ENCODE assay signal across 10 mouse cellular contexts in the genomic region with DNA sequence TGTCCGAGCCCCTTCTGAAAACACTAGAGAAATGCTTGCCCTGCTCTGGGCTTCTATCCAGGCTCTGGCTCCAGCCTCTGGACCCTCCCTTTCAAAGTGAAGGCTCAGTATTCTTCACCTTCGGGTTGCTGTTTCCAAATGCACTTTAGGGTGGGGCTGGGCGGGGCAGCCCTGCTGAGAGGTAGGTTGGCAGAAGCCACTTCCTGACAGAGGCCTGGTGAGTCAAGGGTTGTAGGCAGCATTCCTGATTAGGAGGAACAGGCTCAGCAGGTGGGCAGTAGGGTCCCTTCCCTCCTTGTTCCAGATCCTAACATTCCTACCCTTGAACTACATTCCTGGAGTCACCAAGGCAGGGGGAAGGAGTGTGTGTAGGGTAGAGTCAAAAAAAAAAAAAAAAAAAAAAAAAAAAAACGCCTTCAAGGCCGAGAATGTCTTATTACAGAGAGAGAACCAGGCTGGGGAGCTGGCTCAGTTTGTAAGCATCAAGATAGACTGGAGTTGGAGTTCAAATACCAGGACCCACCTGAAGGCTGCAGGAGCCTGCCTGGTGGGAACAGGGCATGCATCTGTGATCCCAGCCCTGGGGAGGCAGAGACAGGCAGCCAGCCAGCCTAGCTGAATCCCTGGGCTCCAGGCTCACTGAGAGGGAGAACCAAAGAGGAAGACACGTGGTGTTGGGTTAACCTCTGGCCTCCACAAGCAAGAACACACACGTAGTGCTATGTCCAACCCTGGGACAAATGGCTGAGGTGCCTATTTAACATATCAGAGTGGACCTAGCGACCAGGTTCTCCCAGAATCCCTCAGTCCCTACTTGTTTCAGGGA. TPM values are rescaled to one million over a fixed set of nuclear protein-coding genes. Genes with fewer than 3 reads are reported as not detected.
DNase-seq lines count a peak whose midpoint lies in the region; ATAC-seq and TF ChIP-seq lines count a peak whose summit lies in the region.
"Had no signal": no experiment of that assay in that cellular context is flagged by ENCODE, and none has a peak within 500 bp of the region (broad histone marks: within the 10 kb centered on the region; RNA-seq: fewer than 3 reads in every experiment).

No protein-coding gene starts in this region.

- H3K27ac ChIP-seq in liver, embryonic 12.5 days = no peak overlapping the region
- H3K27ac ChIP-seq in lung, embryonic 16.5 days (ENCODE audit: low read length) = peak overlapping the region; percentile 91
- peak overlapping the region; percentile 87 for H3K27ac ChIP-seq in stomach, postnatal 0 days (replicated peaks)
- H3K27ac ChIP-seq in neural tube, embryonic 15.5 days (replicated peaks) = no peak overlapping the region

- 46% methylated on average over 7 of the region's 8 CpGs for WGBS in liver, embryonic 12.5 days (ENCODE audit: insufficient replicate concordance)
- 31% methylated on average over 8 of the region's 8 CpGs for WGBS in lung, embryonic 16.5 days
- 30% methylated on average over 8 of the region's 8 CpGs for WGBS in stomach, postnatal 0 days
- 46% methylated on average over 8 of the region's 8 CpGs for WGBS in neural tube, embryonic 15.5 days

- no peaks in the 10 kb centered on the region for H3K9me3 ChIP-seq in liver, embryonic 12.5 days (replicated peaks)
- no peaks in the 10 kb centered on the region for H3K9me3 ChIP-seq in lung, embryonic 16.5 days (ENCODE audit: control insufficient read depth, low read length)
- H3K9me3 ChIP-seq in stomach, postnatal 0 days (ENCODE audit: control insufficient read depth, low read length) = no peaks in the 10 kb centered on the region
- no peaks in the 10 kb centered on the region for H3K9me3 ChIP-seq in neural tube, embryonic 15.5 days (replicated peaks)

- peaks cover 16% of the 10 kb centered on the region for H3K27me3 ChIP-seq in liver, embryonic 12.5 days (replicated peaks)
- no peaks in the 10 kb centered on the region for H3K27me3 ChIP-seq in lung, embryonic 16.5 days (ENCODE audit: control insufficient read depth, insufficient read depth, low read depth, low read length)
- no peaks in the 10 kb centered on the region for H3K27me3 ChIP-seq in stomach, postnatal 0 days (ENCODE audit: control insufficient read depth, insufficient read depth, low read length)
- H3K27me3 ChIP-seq in neural tube, embryonic 15.5 days (replicated peaks) = no peaks in the 10 kb centered on the region

- H3K4me3 ChIP-seq in liver, embryonic 12.5 days = no peak overlapping the region
- H3K4me3 ChIP-seq in lung, embryonic 16.5 days (ENCODE audit: low read length) = no peak overlapping the region
- H3K4me3 ChIP-seq in stomach, postnatal 0 days (ENCODE audit: low read depth, low read length) = no peak overlapping the region
- no peak overlapping the region for H3K4me3 ChIP-seq in neural tube, embryonic 15.5 days (replicated peaks)

- no peaks in the 10 kb centered on the region for H3K36me3 ChIP-seq in liver, embryonic 12.5 days
- no peaks in the 10 kb centered on the region for H3K36me3 ChIP-seq in lung, embryonic 16.5 days (ENCODE audit: control insufficient read depth, insufficient read depth, low read length)
- no peaks in the 10 kb centered on the region for H3K36me3 ChIP-seq in stomach, postnatal 0 days (ENCODE audit: control insufficient read depth, insufficient read depth, low read length)
- H3K36me3 ChIP-seq in neural tube, embryonic 15.5 days = no peaks in the 10 kb centered on the region

- peaks cover 23% of the 10 kb centered on the region for H3K4me1 ChIP-seq in liver, embryonic 12.5 days
- H3K4me1 ChIP-seq in lung, embryonic 16.5 days (replicated peaks; ENCODE audit: control insufficient read depth, insufficient read depth, low read length) = peaks cover 29% of the 10 kb centered on the region
- peaks cover 10% of the 10 kb centered on the region for H3K4me1 ChIP-seq in stomach, postnatal 0 days (replicated peaks; ENCODE audit: control insufficient read depth, insufficient read depth)
- peaks cover 19% of the 10 kb centered on the region for H3K4me1 ChIP-seq in neural tube, embryonic 15.5 days

- DNase-seq in liver = no peak
- peak; percentile 63 for DNase-seq in adipocyte (ENCODE audit: low spot score)
- peak; percentile 80 for DNase-seq in stomach, postnatal 0 days (ENCODE audit: low spot score)
- no peak for DNase-seq in yolk sac, embryonic 10.5 days (ENCODE audit: low spot score)
- no peak for DNase-seq in cerebellum, adult 11 months
- DNase-seq: embryo, embryonic 11 days; forebrain, postnatal 0 days had no signal

- TF ChIP-seq EP300 in stomach, postnatal 0 days (optimal IDR thresholded peaks at IDR 0.05) = peak; percentile 5

- ATAC-seq in liver, embryonic 12.5 days = 0 out of 2 replicates have a peak, but pooled peaks have one; percentile 15
- ATAC-seq in lung, embryonic 16.5 days (ENCODE audit: low read depth) = peak; percentile 81
- peak; percentile 78 for ATAC-seq in stomach, postnatal 0 days (ENCODE audit: low FRiP score, low TSS enrichment)
- ATAC-seq in neural tube, embryonic 15.5 days (ENCODE audit: low FRiP score) = no peak
- ATAC-seq: forebrain, postnatal 0 days had no signal

- H3K9ac ChIP-seq in liver, embryonic 12.5 days = no peak overlapping the region; the same call in 1 of the 2 replicates
- no peak overlapping the region for H3K9ac ChIP-seq in lung, embryonic 16.5 days (ENCODE audit: low read length)
- H3K9ac ChIP-seq in stomach, postnatal 0 days (ENCODE audit: low read length) = no peak overlapping the region
- no peak overlapping the region for H3K9ac ChIP-seq in neural tube, embryonic 15.5 days (replicated peaks)
- H3K9ac ChIP-seq: forebrain, postnatal 0 days had no signal

- no peak overlapping the region for H3K4me2 ChIP-seq in liver, embryonic 12.5 days
- H3K4me2 ChIP-seq in lung, embryonic 16.5 days (ENCODE audit: low read depth, low read length) = 0 out of 2 replicates have a peak overlapping the region, but pooled peaks have one; percentile 23
- H3K4me2 ChIP-seq in stomach, postnatal 0 days (replicated peaks; ENCODE audit: low read depth) = peak overlapping the region; percentile 24
- H3K4me2 ChIP-seq in neural tube, embryonic 15.5 days = no peak overlapping the region

- no peak for TF ChIP-seq CTCF in stomach, postnatal 0 days (IDR thresholded peaks at IDR 0.05; ENCODE audit: low read depth)

RNA-seq across cellular contexts. Expression of gene Fam129b, which starts 5.4 kb away (rescaled TPM):
- polyA plus RNA-seq in liver, embryonic 12.5 days (2016; fragmentation: Nextera tagmentation; extraction: Ambion mirVana) = 11.9 and 12.4 TPM in 2 replicates
- 133 and 141 TPM in 2 replicates for polyA plus RNA-seq in lung, embryonic 16.5 days (2015; fragmentation: Nextera tagmentation; extraction: Ambion mirVana)
- 90.7 and 101 TPM in 2 replicates for polyA plus RNA-seq in stomach, postnatal 0 days (2015; fragmentation: Nextera tagmentation; extraction: Ambion mirVana)
- 30.7 and 34.7 TPM in 2 replicates for polyA plus RNA-seq in neural tube, embryonic 15.5 days (2015; fragmentation: Nextera tagmentation; extraction: Ambion mirVana)

RNA-seq across cellular contexts. Expression of gene Stxbp1, which starts 23.4 kb away (rescaled TPM):
- 5.8 and 5.9 TPM in 2 replicates for polyA plus RNA-seq in liver, embryonic 12.5 days (2016; fragmentation: Nextera tagmentation; extraction: Ambion mirVana)
- 21.9 and 24.1 TPM in 2 replicates for polyA plus RNA-seq in lung, embryonic 16.5 days (2015; fragmentation: Nextera tagmentation; extraction: Ambion mirVana)
- 9.3 and 9.5 TPM in 2 replicates for polyA plus RNA-seq in stomach, postnatal 0 days (2015; fragmentation: Nextera tagmentation; extraction: Ambion mirVana)
- 276 and 315 TPM in 2 replicates for polyA plus RNA-seq in neural tube, embryonic 15.5 days (2015; fragmentation: Nextera tagmentation; extraction: Ambion mirVana)

Comparison
In these comparisons a context has a peak if more than half of its experiments do, and no peak if none do; other contexts are left out.
1. H3K27ac ChIP-seq: peak in lung, embryonic 16.5 days (single experiment) and stomach, postnatal 0 days (single experiment); none in liver, embryonic 12.5 days (single experiment) and neural tube, embryonic 15.5 days (single experiment).
2. H3K4me2 ChIP-seq: peak in lung, embryonic 16.5 days (single experiment) and stomach, postnatal 0 days (single experiment); none in liver, embryonic 12.5 days (single experiment) and neural tube, embryonic 15.5 days (single experiment).
3. DNase-seq: peak in adipocyte (single experiment) and stomach, postnatal 0 days (single experiment); none in liver (single experiment), yolk sac, embryonic 10.5 days (single experiment) and cerebellum, adult 11 months (single experiment).
4. RNA of gene Stxbp1, which starts 23.4 kb away (polyA plus RNA-seq): 276 to 315 TPM in neural tube, embryonic 15.5 days; 21.9 to 24.1 TPM in lung, embryonic 16.5 days, 9.3 to 9.5 TPM in stomach, postnatal 0 days and 5.8 to 5.9 TPM in liver, embryonic 12.5 days; every median in the first group is over 10 times any median in the second.